Mouse (Mus musculus): ENCODE measurements at regions not wholly inside any gene's neighbourhood (a gene's known extent, or its start where the extent isn't known, plus 50 kb on each side); places are given as distances from the start of the nearest gene placed in this dataset.

DNA sequence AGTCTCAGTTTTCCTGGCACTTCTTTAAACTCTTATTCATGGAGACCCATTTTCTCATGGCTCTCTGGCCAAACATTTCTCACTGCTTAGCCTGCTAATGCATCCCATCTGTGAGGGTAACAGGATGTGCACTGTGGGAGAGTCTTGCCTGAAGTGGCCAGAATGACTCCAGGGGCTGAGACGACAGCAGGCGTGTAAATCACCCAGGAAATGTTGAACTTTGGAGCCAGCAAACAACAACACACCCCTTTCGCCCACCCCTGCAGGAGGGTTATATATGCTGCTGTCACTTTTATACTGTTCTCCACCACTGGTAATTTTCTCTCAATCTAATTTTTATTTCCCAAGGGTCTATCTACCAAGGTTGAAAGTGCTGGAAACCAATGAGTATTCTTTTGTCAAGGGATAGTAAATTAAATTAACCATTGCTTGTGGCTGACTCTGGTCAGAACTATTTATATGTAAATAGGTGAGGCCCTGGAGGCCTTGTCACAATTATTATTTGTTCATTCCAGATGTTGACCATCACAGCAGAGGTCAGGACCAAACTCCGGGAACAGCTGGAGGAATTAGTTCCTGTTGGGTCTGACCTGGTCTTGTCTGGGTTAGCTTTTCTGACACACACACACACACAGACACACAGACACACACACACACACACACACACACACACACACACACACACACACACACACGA is 378.2 kb downstream of the Nucb2 start:
- no peak for ATAC-seq

- ATAC-seq, result no peak
Observed at GRCm38 (mm10) chr7:116893846-116894245, 389.7 kb downstream of the Nucb2 start.

GRCm38 (mm10) chr7:116915797-116916196 is 411.6 kb downstream of the Nucb2 start:
- no peak for ATAC-seq

DNA sequence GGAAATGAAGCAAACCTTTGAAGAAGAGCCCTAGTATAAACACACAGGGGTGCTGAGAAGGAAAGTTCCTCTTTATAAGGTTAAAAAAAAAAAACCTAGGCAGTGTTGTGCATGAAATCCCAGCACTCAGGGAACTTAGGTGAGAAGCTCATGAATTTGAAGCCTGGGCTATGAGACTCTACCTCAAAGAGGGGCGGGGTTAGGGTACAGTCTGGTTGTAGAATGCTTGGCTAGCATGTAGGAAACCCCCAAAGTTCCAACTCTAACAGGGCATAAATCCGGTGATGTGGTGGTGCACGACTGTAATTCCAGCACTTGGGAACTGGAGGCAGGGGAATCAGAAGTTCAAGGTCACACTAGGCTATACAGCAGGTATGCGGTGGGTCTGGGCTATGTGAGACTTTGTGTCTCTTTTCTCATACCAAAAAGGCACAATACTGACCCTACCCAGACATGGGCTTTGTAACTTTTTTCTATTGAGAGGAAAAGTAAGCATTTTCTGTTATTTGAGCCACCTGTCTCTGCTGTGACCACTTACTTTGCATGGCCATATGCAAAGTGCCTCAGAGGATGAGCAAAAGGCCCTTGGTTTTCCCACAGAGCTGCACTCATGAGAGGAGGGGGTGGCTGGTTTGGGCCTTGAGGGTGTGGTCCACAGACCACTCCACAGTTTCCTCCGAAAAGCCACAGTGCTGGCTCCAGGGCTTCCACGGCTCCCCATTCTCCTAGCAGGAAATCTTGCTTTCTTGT is 413.9 kb downstream of the Nucb2 start:
- no peak for ATAC-seq

DNA sequence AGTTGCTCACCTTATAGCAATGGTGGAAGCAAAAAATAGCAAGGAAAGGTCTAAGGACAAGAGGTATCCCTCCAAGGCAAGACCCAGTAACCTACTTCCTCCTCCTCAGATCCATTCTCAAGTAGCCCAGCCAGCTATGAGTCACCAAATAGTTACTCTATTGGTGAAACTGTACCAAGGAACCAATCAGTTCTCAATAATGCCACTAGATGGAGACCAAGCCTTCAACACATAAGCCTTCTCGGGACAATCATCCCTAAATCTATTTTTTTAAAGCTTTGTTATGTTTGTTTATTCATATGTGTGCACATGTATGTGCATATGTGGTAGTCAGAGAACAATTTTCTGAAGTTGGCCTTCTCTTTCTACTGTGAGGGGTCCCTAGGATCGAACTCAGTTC is 434.3 kb upstream of the Xylt1 start:
- ATAC-seq, result no peak

- no peak for ATAC-seq
Observed at GRCm38 (mm10) chr7:116959196-116959895, 421.4 kb upstream of the Xylt1 start.

DNA sequence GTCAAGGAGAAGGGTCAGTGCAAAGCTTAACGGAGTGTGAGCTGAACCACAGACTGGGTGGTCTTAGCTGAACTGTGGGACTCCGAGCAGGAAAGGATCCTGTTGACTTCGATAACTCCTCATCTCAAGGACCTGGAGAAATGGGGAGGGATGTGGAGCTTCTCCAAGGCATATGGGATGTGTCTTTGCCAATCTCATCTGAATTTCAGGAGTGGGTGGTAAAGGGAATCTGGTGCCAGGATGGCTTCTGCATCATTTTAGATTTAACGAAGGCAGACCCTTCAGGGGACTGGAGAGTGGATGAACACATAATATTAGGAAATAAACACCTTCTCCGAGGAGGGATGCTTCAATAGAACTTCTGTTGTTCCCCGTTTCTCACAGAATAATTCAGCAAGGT is 416.9 kb upstream of the Xylt1 start:
- ATAC-seq, result no peak

DNA sequence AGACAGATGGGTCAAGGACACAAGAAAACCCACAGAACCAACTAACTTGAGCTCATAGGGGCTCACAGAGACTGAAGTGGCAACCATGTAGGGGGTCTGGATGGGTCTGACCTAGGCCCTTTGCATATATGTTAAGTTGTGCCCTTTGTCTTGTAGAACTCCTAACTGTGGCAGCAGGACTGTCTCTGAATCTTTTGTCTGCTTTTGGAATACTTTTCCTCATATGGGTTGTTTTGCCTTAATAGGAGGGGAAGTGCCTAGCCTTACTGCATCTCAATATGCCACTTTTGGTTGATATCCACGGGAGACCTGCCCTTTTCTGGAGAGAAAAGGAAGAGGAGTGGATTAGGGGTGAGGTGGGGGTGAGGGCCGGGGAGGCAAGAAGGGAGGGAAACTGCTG is 389.4 kb upstream of the Xylt1 start:
- ATAC-seq, result no peak

DNA sequence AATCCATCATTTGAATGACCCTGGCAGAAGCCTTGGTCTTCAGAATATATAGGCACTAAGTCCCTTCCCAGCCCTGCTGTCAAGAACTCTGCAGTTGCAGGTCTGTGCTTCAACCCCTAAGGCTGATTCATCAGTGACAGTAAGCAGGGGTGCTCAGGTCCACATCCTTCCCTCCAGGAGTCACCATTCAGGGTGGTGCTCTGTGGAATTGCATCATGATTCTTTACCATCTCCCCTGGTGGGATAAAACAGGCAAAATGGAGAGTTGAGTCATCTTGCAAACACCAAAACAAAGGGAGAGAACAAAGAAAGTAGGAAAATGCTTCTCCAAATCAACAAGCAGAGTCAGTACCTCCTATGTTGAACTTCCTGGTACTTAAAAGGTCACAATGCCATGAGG is 388.6 kb upstream of the Xylt1 start:
- no peak for ATAC-seq

GRCm38 (mm10) chr7:116995770-116996169 is 385.0 kb upstream of the Xylt1 start:
- no peak for ATAC-seq

- ATAC-seq, result no peak
Observed at GRCm38 (mm10) chr7:117003167-117003566, 377.6 kb upstream of the Xylt1 start.

- no peak for ATAC-seq
Observed at GRCm38 (mm10) chr7:117018349-117018748, 362.4 kb upstream of the Xylt1 start.

DNA sequence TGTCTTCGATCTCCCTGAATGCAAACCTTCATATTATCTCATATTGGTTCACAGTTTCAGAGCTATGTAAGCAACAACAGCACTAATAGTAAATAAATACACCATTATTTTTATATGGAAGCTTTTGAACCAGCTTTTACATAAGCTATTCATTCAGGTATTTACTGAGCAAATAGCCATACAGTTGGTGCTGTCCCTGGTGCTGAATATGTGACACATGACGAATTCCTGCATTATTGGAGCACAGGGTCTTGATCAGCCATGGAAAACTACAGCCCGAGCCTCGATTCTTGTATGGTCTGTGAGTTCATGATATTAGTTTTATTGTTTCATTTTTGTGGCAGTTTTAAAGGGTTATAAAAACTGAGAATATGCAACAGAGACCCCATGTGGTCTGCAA is 359.1 kb upstream of the Xylt1 start:
- ATAC-seq, result no peak

DNA sequence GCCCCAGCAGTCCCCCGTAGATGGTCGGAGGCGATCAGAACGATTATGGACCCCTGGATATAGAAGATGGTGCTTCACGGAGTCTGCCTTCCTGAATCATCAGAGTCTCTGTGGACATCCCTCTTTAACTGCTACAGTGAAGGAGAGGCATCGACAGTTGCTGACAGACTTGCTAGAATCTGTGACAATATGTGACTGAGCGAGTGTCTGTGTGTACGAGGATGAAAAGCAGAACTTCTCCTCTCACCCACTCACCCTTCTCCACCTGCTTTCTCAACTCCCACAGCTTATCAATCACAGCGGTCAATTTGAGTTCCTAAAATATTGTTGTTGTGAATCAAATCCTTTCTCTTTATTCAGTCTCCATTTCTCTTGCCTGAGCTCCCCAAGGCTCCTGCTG is 335.9 kb upstream of the Xylt1 start:
- ATAC-seq, result no peak

GRCm38 (mm10) chr7:117049249-117049648 is 331.5 kb upstream of the Xylt1 start:
- ATAC-seq, result no peak

DNA sequence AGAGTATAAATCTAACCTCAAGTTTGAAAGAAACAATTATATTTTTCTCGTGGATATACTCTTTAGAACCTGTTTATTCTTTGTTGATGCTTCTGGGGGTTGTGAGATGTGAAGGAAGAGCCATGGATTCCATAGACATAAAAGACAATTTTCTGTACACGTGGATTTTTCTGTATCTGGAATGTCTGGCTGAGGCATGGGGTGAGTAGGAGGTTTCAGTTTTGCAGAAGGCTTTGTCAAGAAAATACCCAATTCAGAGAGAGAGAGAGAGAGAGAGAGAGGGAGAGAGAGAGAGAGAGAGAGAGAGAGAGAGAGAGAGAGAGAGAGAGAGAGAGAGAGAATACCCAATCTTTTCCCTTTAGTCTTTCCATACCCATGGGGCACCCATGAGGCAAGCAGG is 315.0 kb upstream of the Xylt1 start:
- ATAC-seq, result no peak

DNA sequence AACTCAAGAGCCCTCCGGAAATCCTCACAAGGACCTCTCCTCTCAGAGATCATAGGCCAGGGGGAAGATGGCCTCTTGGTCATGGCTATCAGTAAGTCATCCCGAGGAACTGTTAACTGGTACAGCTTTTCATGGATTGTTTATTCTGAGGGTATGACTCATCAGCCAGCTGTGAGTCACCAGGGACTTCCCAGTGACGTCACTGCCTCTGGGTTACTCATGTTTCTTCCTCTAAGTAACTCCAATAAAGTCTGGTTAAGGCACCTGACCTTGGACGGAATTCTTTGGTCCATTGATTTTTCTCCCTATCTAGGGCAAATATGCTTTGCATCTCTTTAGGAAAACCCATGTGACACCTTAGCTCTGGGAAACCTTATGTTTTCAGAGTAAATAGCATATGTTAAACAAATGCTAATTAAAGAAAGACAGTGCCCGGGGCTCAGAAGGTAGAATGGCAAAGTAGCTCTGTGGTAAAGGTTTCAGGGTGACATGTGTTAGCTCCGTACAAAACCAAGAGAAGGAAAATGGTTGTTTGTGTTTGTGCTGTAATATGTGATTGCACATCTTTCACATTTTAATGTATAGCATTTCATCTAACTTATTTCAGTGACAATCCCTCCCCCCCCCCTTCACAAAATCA is 289.7 kb upstream of the Xylt1 start:
- ATAC-seq, result peak; percentile 83

DNA sequence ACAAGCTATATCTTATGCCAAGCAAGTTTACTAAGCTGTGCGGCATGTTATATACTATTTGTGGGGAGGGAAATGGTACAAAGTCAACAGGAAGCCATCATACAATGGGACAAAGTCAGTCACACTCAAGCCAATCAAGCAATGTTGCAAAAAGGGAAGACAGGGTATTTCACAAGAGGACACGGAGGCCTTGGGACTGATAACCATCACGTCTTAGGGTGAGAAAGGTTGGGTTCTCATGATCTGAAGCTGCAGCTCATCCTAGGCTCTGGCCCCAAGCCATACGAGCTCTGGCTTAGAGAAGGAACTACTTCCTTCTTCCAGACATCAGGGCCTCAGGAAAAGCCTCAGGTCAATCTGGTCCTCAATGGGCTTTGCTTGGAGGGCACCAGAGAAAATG is 287.9 kb upstream of the Xylt1 start:
- no peak for ATAC-seq

DNA sequence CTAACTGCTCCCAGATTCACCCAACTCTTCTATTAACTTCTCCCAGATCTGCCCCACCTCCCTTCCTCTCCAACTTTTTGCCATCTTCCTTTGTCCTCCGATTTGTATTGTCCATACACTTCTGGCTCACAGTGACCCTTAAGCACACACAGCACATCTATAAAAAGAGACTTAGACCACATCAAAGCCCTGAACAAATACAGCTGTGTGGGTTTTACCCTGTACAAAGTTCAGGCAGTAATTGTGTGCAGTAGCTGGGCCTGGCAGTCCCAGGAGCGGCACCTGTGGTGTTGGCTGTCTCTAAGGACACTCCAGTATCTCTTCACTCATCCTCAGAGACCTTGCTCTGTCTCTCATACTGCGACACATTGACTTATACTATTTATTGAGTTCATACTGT is 283.2 kb upstream of the Xylt1 start:
- ATAC-seq, result no peak

DNA sequence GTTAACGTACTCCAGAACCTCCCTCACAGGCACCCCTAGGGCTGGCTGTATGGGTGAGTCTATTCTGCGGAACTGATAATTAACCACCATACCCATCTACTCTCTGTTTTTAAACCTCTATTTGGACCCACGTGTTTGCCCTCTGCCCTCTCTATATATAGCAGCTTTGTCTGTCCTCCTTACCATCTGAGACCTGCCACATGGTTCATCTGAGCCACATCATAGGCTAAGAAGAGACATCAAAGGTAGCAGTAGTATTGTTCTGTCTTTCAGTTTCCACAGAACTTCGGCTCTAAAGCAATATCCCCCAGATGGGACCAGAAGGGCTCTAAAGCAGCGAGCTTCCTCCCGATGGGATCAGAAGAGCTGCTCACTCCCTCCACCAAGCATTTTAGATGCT is 281.7 kb upstream of the Xylt1 start:
- no peak for ATAC-seq

- ATAC-seq, result no peak
Observed at GRCm38 (mm10) chr7:117103035-117103434, 277.7 kb upstream of the Xylt1 start.

DNA sequence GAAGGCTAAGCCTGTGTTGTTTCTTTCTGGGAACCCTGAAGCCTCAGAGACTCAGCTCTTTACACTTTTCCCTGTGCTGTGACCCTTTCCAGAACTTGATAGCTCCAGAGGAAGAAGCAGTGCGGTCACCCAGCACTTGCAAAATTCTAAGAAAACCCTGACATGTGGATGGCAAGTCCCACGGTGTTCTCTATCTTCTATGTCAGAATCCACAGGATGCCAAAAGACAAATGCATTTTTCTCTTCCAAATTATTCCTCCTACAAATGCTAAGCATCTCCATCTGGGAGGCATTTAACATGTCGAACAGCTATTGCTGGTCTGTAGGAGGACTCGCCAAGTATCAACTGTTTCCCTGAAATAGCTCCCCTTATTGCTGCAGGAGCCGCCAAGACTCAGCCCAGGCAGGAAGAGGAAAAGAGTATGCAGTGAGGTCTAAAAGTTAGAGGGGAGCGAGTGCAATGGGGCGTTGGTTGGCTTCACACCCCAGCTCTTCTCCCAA is 274.0 kb upstream of the Xylt1 start:
- ATAC-seq, result no peak

DNA sequence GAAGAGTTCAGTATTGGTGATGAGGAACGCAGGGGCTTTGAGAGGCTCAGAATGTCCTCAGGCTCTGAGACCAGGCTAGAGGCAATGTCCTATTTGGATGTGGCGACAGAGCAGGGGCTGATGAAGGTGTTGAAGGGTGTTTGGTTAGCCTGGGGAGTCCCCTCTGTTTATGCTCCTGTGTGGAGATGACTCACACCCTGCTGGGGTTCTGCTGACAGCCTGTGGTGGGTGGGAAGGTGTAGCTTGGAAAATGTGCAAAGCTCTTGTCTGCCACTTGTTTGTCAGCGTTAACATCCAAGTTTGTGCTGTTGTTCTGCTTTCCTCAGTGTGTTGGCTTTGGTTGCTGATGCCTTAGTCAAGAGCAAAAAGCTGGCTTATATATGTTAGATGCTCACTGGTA is 272.4 kb upstream of the Xylt1 start:
- peak; percentile 40 for ATAC-seq
